Mouse (Mus musculus) skeletal muscle tissue, adult 2 months (tissue): Measurements from ENCODE around the gene Olfr644.

Experiments
- DNase-seq: peaks from one replicate; pipeline ENCODE4 v3.0.0-alpha.2; 2012; ENCODE audit warnings: low read depth, low spot score

The Olfr644 gene

GRCm38 (mm10) chr7:104071769-104072168, at the start of gene Olfr644:
Gene Olfr644, minus strand, starts transcription at chr7:104071869.
- no peak for DNase-seq

GRCm38 (mm10) chr7:104104757-104104972, 33.0 kb upstream of the Olfr644 start, which contains the start of gene Olfr646:
Gene Olfr646, plus strand, starts transcription at chr7:104104873.
- no peak for DNase-seq

- DNase-seq, result no peak
These were observed 32.5 kb upstream of the Olfr644 start for GRCm38 (mm10) chr7:104103913-104104756.

GRCm38 (mm10) chr7:104085365-104085764, 13.7 kb upstream of the Olfr644 start, which contains the start of gene Olfr645:
Gene Olfr645, minus strand, starts transcription at chr7:104085465.
- no peak for DNase-seq

- no peak for DNase-seq
These were observed 10.3 kb downstream of the Olfr644 start, which contains the start of gene 4930516K23Rik for GRCm38 (mm10) chr7:104061345-104061744. Gene 4930516K23Rik, minus strand, starts transcription at chr7:104061445.

GRCm38 (mm10) chr7:104059215-104059614, 12.5 kb downstream of the Olfr644 start:
- DNase-seq, result no peak

- no peak for DNase-seq
These were observed 19.1 kb downstream of the Olfr644 start, which contains the start of gene Olfr642 for GRCm38 (mm10) chr7:104052566-104052965. Gene Olfr642, minus strand, starts transcription at chr7:104052666.

- no peak for DNase-seq
These were observed 20.9 kb downstream of the Olfr644 start for GRCm38 (mm10) chr7:104050745-104051144.

GRCm38 (mm10) chr7:104035145-104035544, 36.5 kb downstream of the Olfr644 start, which contains the start of gene Olfr641:
Gene Olfr641, plus strand, starts transcription at chr7:104035445.
- no peak for DNase-seq

GRCm38 (mm10) chr7:104026978-104027377, 44.7 kb downstream of the Olfr644 start:
- DNase-seq, result no peak

GRCm38 (mm10) chr7:104025473-104025872, 46.2 kb downstream of the Olfr644 start, which contains the start of gene Olfr640:
Gene Olfr640, minus strand, starts transcription at chr7:104025573.
- no peak for DNase-seq

GRCm38 (mm10) chr7:104021651-104022050, 50.0 kb downstream of the Olfr644 start:
- no peak for DNase-seq

GRCm38 (mm10) chr7:104018953-104019352, 52.7 kb downstream of the Olfr644 start:
- DNase-seq, result no peak

- no peak for DNase-seq
These were observed 54.5 kb downstream of the Olfr644 start, which contains the start of gene Olfr639 for GRCm38 (mm10) chr7:104017203-104017602. Gene Olfr639, minus strand, starts transcription at chr7:104017303.
